Mouse (Mus musculus) hindbrain, embryonic 16.5 days (tissue): ENCODE data around the gene Krtap3-1. TPM values are rescaled to one million over a fixed set of nuclear protein-coding genes. Genes with fewer than 3 reads are reported as not detected.

Experiments used
- ATAC-seq: fragments of 200-750 bp; cut with Nextera tagmentation; 2 replicates; pipeline ENCODE4 v1.8.0; 2017; ENCODE audit warnings: moderate TSS enrichment, moderate library complexity
- H3K27ac ChIP-seq: fragments of 300-500 bp; sonication (generic); 2 replicates; pipeline ENCODE4 v1.5.1; 2014; ENCODE audit warnings: low read depth, mild to moderate bottlenecking, control low read depth, low read length, moderate library complexity
- H3K27me3 ChIP-seq: fragments of 300-500 bp; sonication (generic); replicated peaks from 2 replicates; pipeline ENCODE4 v1.6.1; 2014; ENCODE audit warnings: low read length; ENCODE audit not compliant: control insufficient read depth, insufficient read depth
- H3K36me3 ChIP-seq: fragments of 300-500 bp; sonication (generic); 2 replicates; pipeline ENCODE4 v1.6.1; 2014; ENCODE audit warnings: mild to moderate bottlenecking, low read length, moderate library complexity, mixed read lengths; ENCODE audit not compliant: control insufficient read depth, insufficient read depth
- H3K4me1 ChIP-seq: fragments of 300-500 bp; sonication (generic); 2 replicates; pipeline ENCODE4 v1.6.1; 2014; ENCODE audit warnings: low read depth, low read length; ENCODE audit not compliant: control insufficient read depth, insufficient read depth
- H3K4me2 ChIP-seq: fragments of 300-500 bp; sonication (generic); 2 replicates; pipeline ENCODE4 v1.6.1; 2014; ENCODE audit warnings: mild to moderate bottlenecking, low read length, control low read depth, moderate library complexity
- H3K4me3 ChIP-seq: fragments of 300-500 bp; sonication (generic); 2 replicates; pipeline ENCODE4 v1.5.1; 2014; ENCODE audit warnings: mild to moderate bottlenecking, low read length, control low read depth, moderate library complexity
- H3K9ac ChIP-seq: fragments of 300-500 bp; sonication (generic); 2 replicates; pipeline ENCODE4 v1.6.1; 2014; ENCODE audit warnings: low read depth, mild to moderate bottlenecking, control low read depth, low read length, moderate library complexity
- H3K9me3 ChIP-seq: fragments of 300-500 bp; sonication (generic); 2 replicates; pipeline ENCODE4 v1.6.1; 2014; ENCODE audit warnings: mild to moderate bottlenecking, low read length, moderate library complexity; ENCODE audit not compliant: control insufficient read depth
- WGBS: fragments of 180-500 bp; shearing (Covaris S2); extraction: QIAGEN DNeasy Blood & Tissue Kit; methylation state at CpG from one replicate; pipeline ENCODE4 v1.1.7; 2014; 5-methylcytosine and 5-hydroxymethylcytosine counted together
- polyA plus RNA-seq: library from polyadenylated mRNA; unstranded; fragments of >200 nt; fragmentation: Nextera tagmentation; extraction: Ambion mirVana; gene quantifications from 2 replicates; pipeline ENCODE4 v1.2.1, GENCODE M21; 2015

Krtap3-1 gene
- polyA plus RNA-seq, 1 experiment from 2014 or later: not detected

GRCm38 (mm10) chr11:99581564-99581963, 15.1 kb upstream of the Krtap3-1 start:
- no peaks in the 10 kb centered on the region for H3K27me3 ChIP-seq
- H3K4me3 ChIP-seq: no peak overlapping the region
- H3K27ac ChIP-seq: no peak overlapping the region
- H3K36me3 ChIP-seq: no peaks in the 10 kb centered on the region
- H3K4me1 ChIP-seq: no peaks in the 10 kb centered on the region
- no peaks in the 10 kb centered on the region for H3K9me3 ChIP-seq
- 91% methylated on average over 6 of the region's 6 CpGs for WGBS
- no peak overlapping the region for H3K4me2 ChIP-seq
- H3K9ac ChIP-seq: no peak overlapping the region
- ATAC-seq: no peak

DNA sequence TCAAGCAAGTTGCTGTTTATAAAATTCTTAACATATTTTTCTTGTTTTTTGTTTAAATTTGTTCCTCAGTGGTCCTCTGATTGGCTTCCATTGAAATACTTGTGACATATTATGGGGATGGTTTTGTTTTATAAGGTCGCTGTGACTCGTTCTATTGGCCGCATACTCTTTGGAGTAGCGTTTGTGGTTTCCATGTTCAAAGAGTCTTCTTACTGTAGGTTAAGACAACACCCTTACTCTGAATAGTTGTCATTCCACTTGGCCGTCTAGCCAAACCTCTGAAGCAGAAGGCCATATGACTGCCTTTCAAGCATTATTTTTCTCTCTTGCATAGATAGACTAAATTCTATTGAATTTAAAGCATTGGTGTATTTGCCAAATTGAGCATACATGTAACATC, 14.6 kb upstream of the Krtap3-1 start:
- Histone ChIP-seq H3K9me3 (no peaks in the 10 kb centered on the region), H3K4me2 (no peak overlapping the region), H3K4me3 (no peak overlapping the region), H3K27me3 (no peaks in the 10 kb centered on the region), H3K9ac (no peak overlapping the region), H3K4me1 (no peaks in the 10 kb centered on the region), H3K36me3 (no peaks in the 10 kb centered on the region), H3K27ac (no peak overlapping the region)
- ATAC-seq: no peak
- WGBS: 92% methylated on average over 5 of the region's 5 CpGs

DNA sequence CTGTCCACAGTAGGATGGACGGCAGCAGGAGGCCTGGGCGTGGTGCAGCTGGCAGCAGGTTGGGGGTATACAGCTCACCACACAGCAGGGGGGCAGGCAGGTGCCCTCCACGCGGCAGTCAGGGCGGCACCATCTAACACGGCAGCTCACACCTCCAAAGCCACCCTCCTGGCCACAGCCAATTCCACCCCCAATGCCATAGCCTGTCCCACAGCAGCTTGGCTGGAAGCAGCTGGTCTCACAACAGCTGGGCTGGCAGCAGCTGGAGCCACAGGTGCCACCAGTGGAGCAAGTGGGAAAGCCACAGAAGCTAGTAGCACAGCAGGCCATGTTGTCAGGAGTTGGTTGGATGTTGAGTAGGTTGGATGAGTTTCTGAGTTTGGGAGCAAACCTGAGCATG, 14.2 kb upstream of the Krtap3-1 start, which contains the start of gene Krtap1-5:
Krtap1-5 (minus strand) TSS at position 381 of the 400 bp plus-strand sequence.
- no peak within 1 kb of the TSS for H3K4me2 ChIP-seq
- no peaks in the 10 kb centered on the region for H3K36me3 ChIP-seq
- H3K27ac ChIP-seq: no peak within 1 kb of the TSS
- no peak within 1 kb of the TSS for H3K9ac ChIP-seq
- no peaks in the 10 kb centered on the region for H3K9me3 ChIP-seq
- H3K4me1 ChIP-seq: no peaks in the 10 kb centered on the region
- no peak within 1 kb of the TSS for H3K4me3 ChIP-seq
- 86% methylated on average over 6 of the region's 6 CpGs for WGBS
- H3K27me3 ChIP-seq: no peaks in the 10 kb centered on the region
- no peak for ATAC-seq

GRCm38 (mm10) chr11:99574106-99574505, 7.7 kb upstream of the Krtap3-1 start:
- Histone ChIP-seq H3K4me1 (no peaks in the 10 kb centered on the region), H3K27me3 (no peaks in the 10 kb centered on the region), H3K36me3 (no peaks in the 10 kb centered on the region), H3K9me3 (no peaks in the 10 kb centered on the region), H3K4me3 (peak overlapping the region; percentile 13; the same call in 1 of the 2 replicates), H3K27ac (no peak overlapping the region), H3K9ac (0 out of 2 replicates have a peak overlapping the region, but pooled peaks have one; percentile 38), H3K4me2 (peak overlapping the region; percentile 50)
- 2% methylated on average over 7 of the region's 7 CpGs for WGBS
- peak; percentile 72; the same call in 1 of the 2 replicates for ATAC-seq

DNA sequence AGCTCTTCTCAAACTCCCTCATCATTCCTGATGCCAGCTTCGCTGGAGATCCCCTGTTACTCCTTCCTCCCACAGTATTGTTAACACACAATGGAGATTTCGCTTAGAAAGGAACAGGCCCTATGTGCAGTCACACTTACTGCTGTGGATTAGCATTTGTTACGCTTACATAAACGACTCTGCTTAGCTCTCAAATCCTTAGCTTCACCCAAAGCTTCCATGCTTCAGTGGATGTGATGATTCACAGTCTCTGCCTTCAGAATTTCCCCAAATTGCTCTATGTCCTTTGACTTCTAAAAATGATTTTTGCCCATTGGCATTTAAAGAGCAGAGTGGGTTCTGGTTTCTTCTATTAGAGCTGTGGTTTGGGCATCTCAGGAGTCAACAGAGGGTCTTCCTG, 6.7 kb upstream of the Krtap3-1 start:
- Histone ChIP-seq H3K4me2 (no peak overlapping the region), H3K36me3 (no peaks in the 10 kb centered on the region), H3K9me3 (no peaks in the 10 kb centered on the region), H3K9ac (no peak overlapping the region), H3K27ac (no peak overlapping the region), H3K4me1 (no peaks in the 10 kb centered on the region), H3K4me3 (no peak overlapping the region), H3K27me3 (no peaks in the 10 kb centered on the region)
- 32% methylated on average over 4 of the region's 4 CpGs for WGBS
- ATAC-seq: no peak

DNA sequence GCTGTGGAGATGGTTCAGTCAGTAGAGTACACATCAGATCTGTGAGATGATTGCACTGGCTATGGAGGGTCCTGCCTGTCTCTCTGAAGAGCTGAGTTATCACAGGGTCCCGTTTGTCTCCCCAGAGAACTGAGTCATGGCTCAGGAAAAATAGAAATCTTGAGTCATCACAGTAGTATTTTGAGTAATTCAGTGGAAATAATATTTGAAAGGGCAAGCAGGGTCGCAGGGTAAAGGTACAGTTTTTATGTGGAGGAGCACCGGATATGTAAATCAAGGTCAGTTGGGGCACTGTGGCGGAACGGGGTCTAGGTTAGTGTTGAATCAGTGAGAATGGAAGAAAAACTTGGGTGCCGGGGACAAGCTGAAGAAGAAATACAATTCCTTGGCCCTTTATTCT, 3.9 kb downstream of the Krtap3-1 start:
- H3K4me1 ChIP-seq: no peaks in the 10 kb centered on the region
- no peaks in the 10 kb centered on the region for H3K36me3 ChIP-seq
- H3K4me2 ChIP-seq: no peak overlapping the region
- no peak for ATAC-seq
- no peak overlapping the region for H3K27ac ChIP-seq
- no peaks in the 10 kb centered on the region for H3K27me3 ChIP-seq
- 87% methylated on average over 6 of the region's 6 CpGs for WGBS
- no peaks in the 10 kb centered on the region for H3K9me3 ChIP-seq
- no peak overlapping the region for H3K4me3 ChIP-seq
- no peak overlapping the region for H3K9ac ChIP-seq

DNA sequence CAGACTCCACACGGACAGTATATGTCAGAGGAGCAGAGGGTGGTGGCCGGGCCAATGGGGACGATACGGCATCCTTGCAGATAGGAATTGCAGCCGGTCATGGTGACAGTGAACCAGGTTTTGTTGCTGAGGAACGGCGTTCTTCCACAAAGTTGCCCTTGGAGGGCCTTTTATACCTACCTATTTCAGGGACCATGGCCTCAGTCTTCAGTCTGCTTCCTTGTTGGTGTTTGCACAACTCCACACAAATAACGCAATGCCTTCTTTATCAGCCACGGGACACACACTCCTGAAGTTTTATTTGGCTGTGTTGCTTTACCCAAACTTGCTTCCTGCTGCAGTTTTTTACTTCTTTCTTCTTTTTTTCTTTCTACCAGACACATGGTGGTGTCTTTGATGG, 7.1 kb downstream of the Krtap3-1 start, which contains the start of gene Gm11939:
Gm11939 (minus strand) TSS at position 101 of the 400 bp plus-strand sequence.
- no peak within 1 kb of the TSS for H3K9ac ChIP-seq
- WGBS: 96% methylated on average over 9 of the region's 9 CpGs
- no peak for ATAC-seq

DNA sequence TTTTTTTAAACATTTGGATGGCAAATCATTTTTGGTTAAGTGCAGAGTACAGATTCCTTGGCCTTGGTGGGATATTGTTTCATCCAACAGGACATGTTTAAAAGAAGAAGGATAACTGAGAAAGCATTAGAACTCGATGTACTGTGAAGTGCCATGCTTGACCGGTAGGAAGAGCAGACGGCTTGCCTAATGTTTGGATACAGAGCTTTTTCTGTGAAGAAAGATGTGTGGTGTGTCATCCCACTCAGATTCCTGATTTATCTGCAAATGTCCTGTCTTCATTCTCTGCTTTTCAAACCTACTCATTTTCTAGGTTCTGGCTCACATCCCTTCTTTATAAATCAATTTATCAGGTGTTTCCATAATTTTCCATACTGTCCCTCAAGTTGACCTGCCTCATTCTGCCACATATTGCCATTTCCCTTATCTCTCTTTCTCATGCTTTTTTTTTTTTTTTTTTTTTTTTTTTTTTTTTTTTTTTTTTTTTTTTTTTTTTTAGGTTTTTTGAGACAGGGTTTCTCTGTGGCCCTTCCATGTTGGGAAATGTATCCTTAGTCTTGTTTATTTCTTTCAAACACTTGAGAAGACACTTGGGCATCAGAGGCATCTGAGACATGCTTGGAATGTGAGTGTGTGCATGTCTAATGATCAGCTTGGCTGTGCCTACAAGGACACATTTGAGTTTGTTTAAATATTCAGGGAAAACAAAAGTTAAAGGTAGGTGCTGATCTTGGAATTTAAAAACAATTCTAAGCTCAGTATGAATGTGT, 8.3 kb downstream of the Krtap3-1 start:
- no peak overlapping the region for H3K4me2 ChIP-seq

More for the DNA sequence above, 7.1 kb downstream of the Krtap3-1 start, which contains the start of gene Gm11939:
- no peaks in the 10 kb centered on the region for H3K4me1 ChIP-seq
- H3K4me3 ChIP-seq: no peak within 1 kb of the TSS
- H3K9me3 ChIP-seq: no peaks in the 10 kb centered on the region
- H3K4me2 ChIP-seq: no peak within 1 kb of the TSS
- H3K36me3 ChIP-seq: no peaks in the 10 kb centered on the region
- H3K27ac ChIP-seq: no peak within 1 kb of the TSS
- no peaks in the 10 kb centered on the region for H3K27me3 ChIP-seq

DNA sequence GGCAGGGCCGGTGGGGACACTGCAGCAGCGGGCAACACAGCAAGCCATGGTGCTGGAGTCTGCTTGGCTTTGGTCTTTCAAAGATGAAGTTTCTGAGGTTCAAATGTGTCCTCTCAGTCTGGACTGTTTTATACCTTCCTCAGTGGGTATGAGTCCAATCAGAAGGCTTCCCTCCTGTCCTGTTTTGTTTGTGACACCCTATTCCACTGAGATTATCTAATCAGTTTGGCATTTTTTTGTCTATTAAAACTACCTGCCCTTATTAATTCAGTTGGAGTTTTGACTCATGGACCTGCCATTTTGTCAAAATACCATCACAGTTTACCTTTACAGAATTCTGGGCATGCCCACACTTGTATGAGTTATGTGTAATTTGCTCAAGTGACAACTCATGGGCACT, 9.7 kb downstream of the Krtap3-1 start, which contains the start of gene Krtap3-2:
Krtap3-2 (minus strand) TSS at position 101 of the 400 bp plus-strand sequence.
- H3K4me2 ChIP-seq: no peak within 1 kb of the TSS
- H3K27me3 ChIP-seq: no peaks in the 10 kb centered on the region
- 90% methylated on average over 2 of the region's 2 CpGs for WGBS
- H3K36me3 ChIP-seq: no peaks in the 10 kb centered on the region
- no peaks in the 10 kb centered on the region for H3K9me3 ChIP-seq
- no peak within 1 kb of the TSS for H3K9ac ChIP-seq
- no peak within 1 kb of the TSS for H3K4me3 ChIP-seq
- no peak within 1 kb of the TSS for H3K27ac ChIP-seq
- no peaks in the 10 kb centered on the region for H3K4me1 ChIP-seq
- no peak for ATAC-seq

More for the DNA sequence above, 8.3 kb downstream of the Krtap3-1 start:
- H3K9ac ChIP-seq: no peak overlapping the region
- no peak overlapping the region for H3K27ac ChIP-seq
- H3K4me3 ChIP-seq: no peak overlapping the region
- no peak for ATAC-seq
- H3K27me3 ChIP-seq: no peaks in the 10 kb centered on the region
- WGBS: 82% methylated on average over 3 of the region's 3 CpGs
- no peaks in the 10 kb centered on the region for H3K9me3 ChIP-seq
- H3K4me1 ChIP-seq: no peaks in the 10 kb centered on the region
- no peaks in the 10 kb centered on the region for H3K36me3 ChIP-seq
